Mouse (Mus musculus) forebrain, embryonic 12.5 days (tissue): ENCODE data around the gene Pim1. TPM values are rescaled to one million over a fixed set of nuclear protein-coding genes. Genes with fewer than 3 reads are reported as not detected.

ENCODE experiments used
- ATAC-seq: fragments of 200-750 bp; cut with Nextera tagmentation; 2 replicates; pipeline ENCODE4 v1.8.0; 2017; ENCODE audit warnings: moderate TSS enrichment; ENCODE audit not compliant: low FRiP score
- H3K27ac ChIP-seq: fragments of 300-500 bp; sonication (generic); 2 replicates; pipeline ENCODE4 v1.5.1; 2016; ENCODE audit warnings: mild to moderate bottlenecking
- H3K27me3 ChIP-seq: fragments of 300-500 bp; sonication (generic); 2 replicates; pipeline ENCODE4 v1.6.1; 2016; ENCODE audit warnings: mild to moderate bottlenecking
- H3K36me3 ChIP-seq: fragments of 300-500 bp; sonication (generic); replicated peaks from 2 replicates; pipeline ENCODE4 v1.6.1; 2016; ENCODE audit warnings: mild to moderate bottlenecking
- H3K4me1 ChIP-seq: fragments of 300-500 bp; sonication (generic); 2 replicates; pipeline ENCODE4 v1.6.1; 2016
- H3K4me2 ChIP-seq: fragments of 300-500 bp; sonication (generic); 2 replicates; pipeline ENCODE4 v1.6.1; 2016; ENCODE audit warnings: mild to moderate bottlenecking, moderate library complexity
- H3K4me3 ChIP-seq: fragments of 300-500 bp; sonication (generic); replicated peaks from 2 replicates; pipeline ENCODE4 v1.5.1; 2016; ENCODE audit warnings: mild to moderate bottlenecking
- H3K9ac ChIP-seq: fragments of 300-500 bp; sonication (generic); 2 replicates; pipeline ENCODE4 v1.6.1; 2016; ENCODE audit warnings: mild to moderate bottlenecking
- H3K9me3 ChIP-seq: fragments of 300-500 bp; sonication (generic); 2 replicates; pipeline ENCODE4 v1.6.1; 2016
- WGBS: fragments of 180-500 bp; shearing (Covaris S2); methylation state at CpG from one replicate; pipeline ENCODE4 v1.1.7; 2016; 5-methylcytosine and 5-hydroxymethylcytosine counted together
- polyA plus RNA-seq: library from polyadenylated mRNA; unstranded; fragments of >200 nt; fragmentation: Nextera tagmentation; extraction: Ambion mirVana; gene quantifications from 2 replicates; pipeline ENCODE4 v1.2.1, GENCODE M21; 2016

Gene Pim1
- polyA plus RNA-seq, 1 experiment from 2014 or later: 18.9 TPM

GRCm38 (mm10) chr17:29544064-29544463, 53.5 kb downstream of the Pim1 start:
- WGBS: 82% methylated on average over 2 of the region's 2 CpGs
- H3K9ac ChIP-seq: no peak overlapping the region
- H3K9me3 ChIP-seq: no peaks in the 10 kb centered on the region
- no peak overlapping the region for H3K27ac ChIP-seq
- H3K27me3 ChIP-seq: no peaks in the 10 kb centered on the region
- H3K4me1 ChIP-seq: no peaks in the 10 kb centered on the region
- no peak for ATAC-seq
- no peak overlapping the region for H3K4me2 ChIP-seq
- H3K36me3 ChIP-seq: no peaks in the 10 kb centered on the region
- H3K4me3 ChIP-seq: no peak overlapping the region

GRCm38 (mm10) chr17:29545241-29545640, 54.7 kb downstream of the Pim1 start:
- no peaks in the 10 kb centered on the region for H3K27me3 ChIP-seq
- no peak overlapping the region for H3K4me2 ChIP-seq
- ATAC-seq: no peak
- WGBS: 95% methylated on average over 5 of the region's 5 CpGs
- no peaks in the 10 kb centered on the region for H3K9me3 ChIP-seq
- H3K9ac ChIP-seq: no peak overlapping the region
- no peaks in the 10 kb centered on the region for H3K36me3 ChIP-seq
- no peak overlapping the region for H3K4me3 ChIP-seq
- H3K4me1 ChIP-seq: peaks cover 6% of the 10 kb centered on the region
- H3K27ac ChIP-seq: no peak overlapping the region

Other genes with a start within 250 kb of the Pim1 start
- 139 and 142 TPM in 2 replicates for gene Ppil1, start 226.6 kb upstream of the Pim1 start, polyA plus RNA-seq
- 65.0 and 65.2 TPM in 2 replicates for gene BC004004, start 222.0 kb upstream of the Pim1 start, polyA plus RNA-seq
- gene Pi16, start 173.1 kb upstream of the Pim1 start, polyA plus RNA-seq: 1.8 and 2.2 TPM in 2 replicates
- 381 and 393 TPM in 2 replicates for gene Mtch1, start 142.8 kb upstream of the Pim1 start, polyA plus RNA-seq
- gene Fgd2, start 129.8 kb upstream of the Pim1 start, polyA plus RNA-seq: 3.4 and 3.7 TPM in 2 replicates
- gene Gm17657, start 58.9 kb downstream of the Pim1 start, polyA plus RNA-seq: not detected in 2 replicates
- gene Tbc1d22b, start 59.0 kb downstream of the Pim1 start, polyA plus RNA-seq: 24.3 and 27.0 TPM in 2 replicates
- gene Tmem217, start 61.6 kb downstream of the Pim1 start, polyA plus RNA-seq: 1.2 and 1.5 TPM in 2 replicates
- gene Rnf8, start 124.0 kb downstream of the Pim1 start, polyA plus RNA-seq: 113 and 117 TPM in 2 replicates
- gene Gm28043, start 124.1 kb downstream of the Pim1 start, polyA plus RNA-seq: 4.1 and 4.6 TPM in 2 replicates
- 154 and 166 TPM in 2 replicates for gene Cmtr1, start 169.8 kb downstream of the Pim1 start, polyA plus RNA-seq
- 15.8 and 17.8 TPM in 2 replicates for gene Ccdc167, start 226.3 kb downstream of the Pim1 start, polyA plus RNA-seq